Mouse (Mus musculus) liver, postnatal 0 days (tissue): ENCODE measurements at regions not wholly inside any gene's neighbourhood (a gene's known extent, or its start where the extent isn't known, plus 50 kb on each side); places are given as distances from the start of the nearest gene placed in this dataset.

Experiments
- ATAC-seq: fragments of 200-750 bp; cut with Nextera tagmentation; 2 replicates; pipeline ENCODE4 v1.8.0; 2017; ENCODE audit warnings: mild to moderate bottlenecking, moderate library complexity
- DNase-seq: peaks from one replicate; pipeline ENCODE4 v3.0.0-alpha.2; 2016
- H3K27ac ChIP-seq: fragments of 300-500 bp; sonication (generic); 2 replicates; pipeline ENCODE4 v1.5.1; 2014; ENCODE audit warnings: antibody characterized with exemption, moderate library complexity, mild to moderate bottlenecking, low read depth
- H3K27me3 ChIP-seq: fragments of 300-500 bp; sonication (generic); 2 replicates; pipeline ENCODE4 v1.6.1; 2014; ENCODE audit warnings: low read length, control low read depth, mixed read lengths; ENCODE audit not compliant: insufficient read depth
- H3K36me3 ChIP-seq: fragments of 300-500 bp; sonication (generic); replicated peaks from 2 replicates; pipeline ENCODE4 v1.6.1; 2014; ENCODE audit warnings: mild to moderate bottlenecking, control low read depth, low read length, moderate library complexity, mixed read lengths; ENCODE audit not compliant: insufficient read depth
- H3K4me1 ChIP-seq: fragments of 300-500 bp; sonication (generic); 2 replicates; pipeline ENCODE4 v1.6.1; 2014; ENCODE audit warnings: antibody characterized with exemption, mild to moderate bottlenecking, control low read depth; ENCODE audit not compliant: insufficient read depth
- H3K4me2 ChIP-seq: fragments of 300-500 bp; sonication (generic); 2 replicates; pipeline ENCODE4 v1.6.1; 2014; ENCODE audit warnings: low read depth, mild to moderate bottlenecking, low read length, moderate library complexity, mixed read lengths
- H3K4me3 ChIP-seq: fragments of 300-500 bp; sonication (generic); 2 replicates; pipeline ENCODE4 v1.5.1; 2014; ENCODE audit warnings: low read depth, low read length
- H3K9ac ChIP-seq: fragments of 300-500 bp; sonication (generic); replicated peaks from 2 replicates; pipeline ENCODE4 v1.6.1; 2014; ENCODE audit warnings: mild to moderate bottlenecking, moderate library complexity
- H3K9me3 ChIP-seq: fragments of 300-500 bp; sonication (generic); 2 replicates; pipeline ENCODE4 v1.6.1; 2016; ENCODE audit warnings: mild to moderate bottlenecking, control low read depth, low read length, mixed read lengths
- CTCF ChIP-seq: sonication (generic); IDR thresholded peaks from 2 replicates; pipeline ENCODE4 v1.5.1; 2016; ENCODE audit warnings: antibody characterized with exemption, low read depth
- EP300 ChIP-seq: IDR thresholded peaks from 2 replicates; pipeline ENCODE4 v1.6.1; 2016; ENCODE audit warnings: antibody characterized with exemption, low read depth, mild to moderate bottlenecking
- WGBS: fragments of 180-500 bp; shearing (Covaris S2); extraction: QIAGEN DNeasy Blood & Tissue Kit; methylation state at CpG from one replicate; pipeline ENCODE4 v1.1.7; 2014; ENCODE audit not compliant: insufficient replicate concordance; 5-methylcytosine and 5-hydroxymethylcytosine counted together

- Histone ChIP-seq H3K9ac (no peak overlapping the region), H3K27ac (no peak overlapping the region), H3K4me2 (no peak overlapping the region), H3K36me3 (no peaks in the 10 kb centered on the region), H3K27me3 (no peaks in the 10 kb centered on the region), H3K9me3 (no peaks in the 10 kb centered on the region), H3K4me3 (no peak overlapping the region), H3K4me1 (peaks cover 13% of the 10 kb centered on the region)
- DNase-seq (no peak), ATAC-seq (no peak)
- 20% methylated on average over 4 of the region's 4 CpGs for WGBS
- TF ChIP-seq CTCF (no peak), EP300 (no peak)
Observed at GRCm38 (mm10) chr10:111676255-111676654, 170.2 kb downstream of the Phlda1 start.

GRCm38 (mm10) chr10:111680919-111681318, 174.8 kb downstream of the Phlda1 start:
- no peak overlapping the region for H3K4me2 ChIP-seq
- H3K27ac ChIP-seq, result no peak overlapping the region
- ATAC-seq (no peak), DNase-seq (no peak)
- 62% methylated on average over 4 of the region's 4 CpGs for WGBS
- TF ChIP-seq CTCF (no peak), EP300 (no peak)
- H3K9ac ChIP-seq, result no peak overlapping the region
- H3K9me3 ChIP-seq, result no peaks in the 10 kb centered on the region
- no peaks in the 10 kb centered on the region for H3K36me3 ChIP-seq
- peaks cover 5% of the 10 kb centered on the region; the same call in 1 of the 2 replicates for H3K4me1 ChIP-seq
- H3K4me3 ChIP-seq, result no peak overlapping the region
- no peaks in the 10 kb centered on the region for H3K27me3 ChIP-seq

GRCm38 (mm10) chr10:111684409-111685346, 178.6 kb downstream of the Phlda1 start:
- no peaks in the 10 kb centered on the region for H3K36me3 ChIP-seq
- DNase-seq (no peak), ATAC-seq (no peak)
- TF ChIP-seq CTCF (no peak), EP300 (no peak)
- no peak overlapping the region for H3K9ac ChIP-seq
- no peaks in the 10 kb centered on the region for H3K4me1 ChIP-seq
- no peak overlapping the region for H3K4me3 ChIP-seq
- 65% methylated on average over 10 of the region's 10 CpGs for WGBS
- no peak overlapping the region for H3K27ac ChIP-seq
- H3K9me3 ChIP-seq, result no peaks in the 10 kb centered on the region
- no peak overlapping the region for H3K4me2 ChIP-seq
- no peaks in the 10 kb centered on the region for H3K27me3 ChIP-seq

GRCm38 (mm10) chr10:111686585-111686984, 180.5 kb downstream of the Phlda1 start:
- no peaks in the 10 kb centered on the region for H3K27me3 ChIP-seq
- H3K9ac ChIP-seq, result no peak overlapping the region
- TF ChIP-seq CTCF (no peak), EP300 (no peak)
- no peaks in the 10 kb centered on the region for H3K36me3 ChIP-seq
- no peak overlapping the region for H3K27ac ChIP-seq
- H3K4me1 ChIP-seq, result no peaks in the 10 kb centered on the region
- DNase-seq (no peak), ATAC-seq (no peak)
- H3K9me3 ChIP-seq, result no peaks in the 10 kb centered on the region
- WGBS, result 68% methylated on average over 5 of the region's 5 CpGs
- no peak overlapping the region for H3K4me3 ChIP-seq
- no peak overlapping the region for H3K4me2 ChIP-seq

- TF ChIP-seq CTCF, result no peak
- no peak for TF ChIP-seq EP300
- Histone ChIP-seq H3K4me1 (no peaks in the 10 kb centered on the region), H3K9ac (no peak overlapping the region), H3K27ac (no peak overlapping the region), H3K4me2 (no peak overlapping the region), H3K9me3 (no peaks in the 10 kb centered on the region), H3K27me3 (no peaks in the 10 kb centered on the region), H3K36me3 (no peaks in the 10 kb centered on the region), H3K4me3 (no peak overlapping the region)
- ATAC-seq (no peak), DNase-seq (no peak)
- WGBS, result 73% methylated on average over 10 of the region's 10 CpGs
Observed at GRCm38 (mm10) chr10:111689587-111689986, 183.5 kb downstream of the Phlda1 start.

DNA sequence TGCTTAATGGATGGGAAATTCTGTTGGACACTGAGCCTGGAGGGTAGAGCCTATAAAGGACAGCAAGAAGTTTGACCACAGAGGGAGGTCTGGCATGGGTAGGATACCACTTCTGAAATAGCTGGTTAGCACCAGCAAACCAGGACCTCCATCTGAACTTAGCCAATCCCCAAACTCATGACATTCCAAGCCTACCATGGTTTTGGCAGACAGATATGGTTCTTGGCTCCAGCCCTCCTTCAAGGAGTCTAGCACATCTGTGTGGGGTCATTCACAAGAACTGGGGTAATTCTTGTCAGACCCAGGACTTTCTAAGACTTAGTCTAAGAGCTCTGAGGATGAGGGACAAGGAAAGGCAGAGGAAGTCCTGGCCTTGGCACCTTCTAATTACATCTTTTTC, 187.7 kb downstream of the Phlda1 start:
- Histone ChIP-seq H3K9me3 (no peaks in the 10 kb centered on the region), H3K4me3 (no peak overlapping the region), H3K27me3 (no peaks in the 10 kb centered on the region), H3K36me3 (no peaks in the 10 kb centered on the region), H3K9ac (no peak overlapping the region), H3K4me1 (no peaks in the 10 kb centered on the region), H3K27ac (no peak overlapping the region), H3K4me2 (no peak overlapping the region)
- TF ChIP-seq EP300 (no peak), CTCF (no peak)
- DNase-seq, result no peak
- ATAC-seq, result no peak
